Mouse (Mus musculus): ENCODE measurements around the gene Epha3. TPM values are rescaled to one million over a fixed set of nuclear protein-coding genes. Genes with fewer than 3 reads are reported as not detected.

Epha3 gene
- polyA plus RNA-seq (2015; fragmentation: Nextera tagmentation; extraction: Ambion mirVana): 7.8 and 12.4 TPM in 2 replicates

DNA sequence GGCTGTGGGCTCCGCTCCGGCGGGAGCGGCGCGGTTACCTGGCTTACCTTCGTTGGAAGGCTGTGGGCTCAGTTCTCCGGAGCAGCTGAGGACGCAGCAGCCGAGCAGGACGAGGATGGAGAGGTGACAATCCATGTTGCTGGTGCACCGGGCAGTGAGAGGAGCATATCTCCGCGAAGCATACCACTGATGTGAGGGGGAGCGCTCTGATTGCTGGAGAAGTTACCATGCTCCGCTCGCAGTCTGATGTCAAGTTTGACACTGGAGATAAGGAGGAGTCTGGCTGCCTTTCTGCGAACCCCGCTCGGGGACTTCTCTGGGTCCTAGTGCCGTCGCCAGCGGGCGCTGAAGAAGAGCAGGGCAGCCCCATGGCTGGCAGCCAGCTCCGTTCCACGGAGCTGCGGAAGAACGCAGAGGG, at the start of gene Epha3:
TSS of gene Epha3 (minus strand) at position 263 of the 418 bp plus-strand sequence.
- under 1% methylated on average over 28 of the region's 28 CpGs for WGBS
- H3K4me2 ChIP-seq: peak within 1 kb of the TSS; percentile 79
- H3K27me3 ChIP-seq: no peaks in the 10 kb centered on the region
- H3K27ac ChIP-seq: peak within 1 kb of the TSS; percentile 5; the same call in 1 of the 2 replicates
- peak within 1 kb of the TSS; percentile 51 for H3K9ac ChIP-seq
- peak within 1 kb of the TSS; percentile 58 for H3K4me3 ChIP-seq
- H3K36me3 ChIP-seq: no peaks in the 10 kb centered on the region
- peaks cover 9% of the 10 kb centered on the region; the same call in 1 of the 2 replicates for H3K4me1 ChIP-seq (replicated peaks)
- peak; percentile 73 for ATAC-seq (replicated peaks; ENCODE audit: insufficient number of reproducible peaks, insufficient read depth, low FRiP score, low read depth)
- no peaks in the 10 kb centered on the region for H3K9me3 ChIP-seq (replicated peaks)

- ATAC-seq (replicated peaks; ENCODE audit: insufficient number of reproducible peaks, insufficient read depth, low FRiP score, low read depth): no peak
- Histone ChIP-seq H3K36me3 (no peaks in the 10 kb centered on the region), H3K4me2 (peak overlapping the region; percentile 38), H3K4me3 (0 out of 2 replicates have a peak overlapping the region, but pooled peaks have one; percentile 2), H3K4me1 (replicated peaks) (no peaks in the 10 kb centered on the region), H3K9me3 (replicated peaks) (no peaks in the 10 kb centered on the region), H3K27ac (no peak overlapping the region), H3K9ac (no peak overlapping the region), H3K27me3 (no peaks in the 10 kb centered on the region)
- WGBS: 26% methylated on average over 13 of the region's 13 CpGs
Observed at GRCm38 (mm10) chr16:63903425-63903824, 39.5 kb upstream of the Epha3 start.

DNA sequence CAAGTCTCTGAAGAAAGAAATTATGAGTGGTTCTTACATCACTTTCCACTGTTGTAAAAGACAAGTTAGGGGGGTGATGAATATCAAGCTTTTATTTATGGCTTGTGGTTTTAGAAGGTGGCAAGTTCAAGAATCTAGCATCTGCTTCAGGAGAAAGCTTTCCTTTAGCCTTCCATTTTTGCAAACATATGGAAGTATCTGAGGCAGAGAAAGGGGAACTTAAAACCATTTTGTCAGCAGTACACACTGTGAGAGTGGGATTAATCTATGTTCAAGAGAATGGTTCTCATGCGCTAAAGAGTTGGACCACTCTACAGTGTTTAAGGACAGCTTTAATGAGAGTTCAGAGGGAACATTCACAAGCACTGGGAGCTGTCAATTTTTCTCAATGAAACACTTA, 17.2 kb upstream of the Epha3 start:
- Histone ChIP-seq H3K27ac (no peak overlapping the region), H3K9ac (no peak overlapping the region), H3K27me3 (no peaks in the 10 kb centered on the region), H3K4me2 (no peak overlapping the region), H3K4me1 (replicated peaks) (no peaks in the 10 kb centered on the region), H3K36me3 (no peaks in the 10 kb centered on the region), H3K9me3 (replicated peaks) (no peaks in the 10 kb centered on the region), H3K4me3 (no peak overlapping the region)
- no peak for ATAC-seq (replicated peaks; ENCODE audit: insufficient number of reproducible peaks, insufficient read depth, low FRiP score, low read depth)
- WGBS: 95% methylated on average over 1 of the region's 1 CpGs

GRCm38 (mm10) chr16:63872313-63872712, 8.3 kb upstream of the Epha3 start:
- no peak for ATAC-seq (replicated peaks; ENCODE audit: insufficient number of reproducible peaks, insufficient read depth, low FRiP score, low read depth)
- Histone ChIP-seq H3K9me3 (replicated peaks) (no peaks in the 10 kb centered on the region), H3K36me3 (no peaks in the 10 kb centered on the region), H3K27ac (no peak overlapping the region), H3K9ac (no peak overlapping the region), H3K4me2 (no peak overlapping the region), H3K4me3 (no peak overlapping the region), H3K27me3 (no peaks in the 10 kb centered on the region), H3K4me1 (replicated peaks) (0 out of 2 replicates have a peak, but pooled peaks cover 4% of the 10 kb centered on the region)
- 12% methylated on average over 7 of the region's 7 CpGs for WGBS

GRCm38 (mm10) chr16:63864463-63864976, 545 bp upstream of the Epha3 start:
- peak overlapping the region; percentile 79 for H3K4me2 ChIP-seq
- no peaks in the 10 kb centered on the region for H3K9me3 ChIP-seq (replicated peaks)
- 26% methylated on average over 7 of the region's 7 CpGs for WGBS
- peak overlapping the region; percentile 58 for H3K4me3 ChIP-seq
- ATAC-seq (replicated peaks; ENCODE audit: insufficient number of reproducible peaks, insufficient read depth, low FRiP score, low read depth): no peak
- H3K36me3 ChIP-seq: no peaks in the 10 kb centered on the region
- peak overlapping the region; percentile 5; the same call in 1 of the 2 replicates for H3K27ac ChIP-seq
- peaks cover 9% of the 10 kb centered on the region; the same call in 1 of the 2 replicates for H3K4me1 ChIP-seq (replicated peaks)
- peak overlapping the region; percentile 51; the same call in 1 of the 2 replicates for H3K9ac ChIP-seq
- no peaks in the 10 kb centered on the region for H3K27me3 ChIP-seq

- Histone ChIP-seq H3K4me3 (peak overlapping the region; percentile 58), H3K9me3 (replicated peaks) (no peaks in the 10 kb centered on the region), H3K27me3 (no peaks in the 10 kb centered on the region), H3K4me2 (peak overlapping the region; percentile 79), H3K4me1 (replicated peaks) (peaks cover 9% of the 10 kb centered on the region; the same call in 1 of the 2 replicates), H3K27ac (no peak overlapping the region), H3K36me3 (no peaks in the 10 kb centered on the region), H3K9ac (peak overlapping the region; percentile 40; the same call in 1 of the 2 replicates)
- WGBS: 5% methylated on average over 12 of the region's 12 CpGs
- ATAC-seq (replicated peaks; ENCODE audit: insufficient number of reproducible peaks, insufficient read depth, low FRiP score, low read depth): no peak
Observed at GRCm38 (mm10) chr16:63863181-63863580, 794 bp downstream of the Epha3 start.

DNA sequence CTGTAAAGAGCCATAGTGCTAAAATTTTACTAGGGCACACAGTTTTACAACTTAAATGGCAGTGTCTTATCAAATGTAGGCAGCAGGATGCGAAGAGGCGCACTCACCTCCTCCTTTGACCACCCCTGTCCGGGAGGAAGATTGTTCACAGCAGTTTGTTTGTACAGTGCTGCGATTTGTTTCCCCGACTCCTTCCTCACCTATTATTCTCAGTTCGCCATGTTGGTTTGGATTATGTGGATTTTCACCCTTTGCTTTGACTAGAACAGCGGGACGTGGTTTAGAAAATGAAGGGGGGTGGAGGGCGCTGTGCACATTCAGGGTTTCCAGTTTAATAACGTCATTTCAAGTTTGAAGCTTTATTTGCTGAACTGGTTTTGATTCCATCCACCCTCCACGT, 6.4 kb downstream of the Epha3 start:
- Histone ChIP-seq H3K4me1 (replicated peaks) (peaks cover 4% of the 10 kb centered on the region; the same call in 1 of the 2 replicates), H3K36me3 (no peaks in the 10 kb centered on the region), H3K9me3 (replicated peaks) (no peaks in the 10 kb centered on the region), H3K4me2 (peak overlapping the region; percentile 81), H3K27ac (peak overlapping the region; percentile 89), H3K9ac (peak overlapping the region; percentile 79), H3K4me3 (peak overlapping the region; percentile 80), H3K27me3 (no peaks in the 10 kb centered on the region)
- ATAC-seq (replicated peaks; ENCODE audit: insufficient number of reproducible peaks, insufficient read depth, low FRiP score, low read depth): 0 out of 2 replicates have a peak, but pooled peaks have one; percentile 31
- WGBS: 3% methylated on average over 11 of the region's 11 CpGs

DNA sequence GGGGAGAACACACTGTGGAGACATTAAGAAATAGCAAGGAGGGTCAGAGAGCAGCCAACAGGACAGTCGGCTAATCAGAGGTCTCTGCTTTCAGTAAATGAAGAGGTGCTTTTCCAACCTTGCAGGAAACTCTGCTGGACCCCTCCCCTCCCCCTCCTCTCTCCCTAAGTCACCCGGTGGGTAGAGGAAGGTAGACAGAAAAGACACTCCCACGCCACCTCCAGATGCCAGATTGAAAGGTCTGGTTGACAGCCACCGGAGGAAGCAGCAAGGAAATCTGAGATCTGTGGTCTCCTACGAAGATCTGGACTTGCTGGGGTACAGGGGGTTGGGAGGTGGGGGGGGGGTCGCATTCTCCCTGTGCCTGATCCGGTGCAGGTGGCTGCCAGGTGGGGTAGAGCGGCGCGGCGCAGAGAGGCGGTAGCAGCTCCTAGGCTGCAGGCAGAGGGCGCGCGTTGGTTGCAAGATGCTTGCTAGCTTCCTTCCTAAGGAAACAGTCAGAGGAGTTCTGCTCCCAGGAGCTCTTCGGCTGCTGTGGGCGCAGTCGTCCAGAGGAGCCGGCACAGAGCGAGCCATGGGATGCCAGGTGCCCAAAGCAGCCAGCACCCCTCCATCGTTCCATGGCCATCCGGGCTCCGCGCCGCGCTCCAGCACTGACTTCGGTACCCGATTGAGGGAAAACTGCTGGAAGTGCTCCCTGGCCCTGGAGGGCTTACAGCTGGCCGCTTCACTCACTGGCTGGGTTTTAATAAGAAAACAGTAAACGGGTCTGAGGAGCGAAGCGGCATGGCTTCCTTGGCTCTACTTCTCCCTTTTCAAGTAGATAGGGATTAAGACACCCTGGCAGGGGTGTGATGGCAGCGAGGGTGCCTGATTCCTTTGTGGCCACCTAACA, 7.1 kb downstream of the Epha3 start:
- H3K4me3 ChIP-seq: peak overlapping the region; percentile 80
- peak overlapping the region; percentile 81 for H3K4me2 ChIP-seq
- H3K27ac ChIP-seq: peak overlapping the region; percentile 89
- no peaks in the 10 kb centered on the region for H3K9me3 ChIP-seq (replicated peaks)
- no peaks in the 10 kb centered on the region for H3K27me3 ChIP-seq
- ATAC-seq (replicated peaks; ENCODE audit: insufficient number of reproducible peaks, insufficient read depth, low FRiP score, low read depth): peak; percentile 89
- H3K36me3 ChIP-seq: no peaks in the 10 kb centered on the region
- WGBS: 3% methylated on average over 33 of the region's 33 CpGs
- H3K4me1 ChIP-seq (replicated peaks): peaks cover 4% of the 10 kb centered on the region; the same call in 1 of the 2 replicates
- H3K9ac ChIP-seq: peak overlapping the region; percentile 79

DNA sequence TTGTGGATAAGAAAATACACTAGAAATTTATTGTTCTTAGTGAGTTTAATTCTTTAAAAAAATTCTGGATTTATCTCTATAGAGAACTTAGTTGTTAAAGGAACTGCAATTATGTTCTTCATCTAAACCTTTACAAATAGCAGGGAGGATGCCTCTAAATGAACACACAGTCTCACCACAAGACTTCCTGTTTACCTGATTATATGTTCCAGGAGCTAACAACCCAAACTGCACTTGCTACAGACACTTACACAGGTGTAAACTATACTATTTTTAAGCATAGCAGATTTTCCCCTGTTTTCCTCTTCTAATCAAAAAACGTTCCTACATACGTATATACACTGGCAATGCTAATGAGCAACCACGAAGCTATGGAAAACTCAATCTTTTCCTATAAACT, 13.7 kb downstream of the Epha3 start:
- WGBS: 85% methylated on average over 3 of the region's 3 CpGs
- Histone ChIP-seq H3K4me2 (no peak overlapping the region), H3K9ac (no peak overlapping the region), H3K27ac (no peak overlapping the region), H3K36me3 (no peaks in the 10 kb centered on the region), H3K4me1 (replicated peaks) (no peaks in the 10 kb centered on the region), H3K9me3 (replicated peaks) (no peaks in the 10 kb centered on the region), H3K27me3 (no peaks in the 10 kb centered on the region), H3K4me3 (no peak overlapping the region)
- ATAC-seq (replicated peaks; ENCODE audit: insufficient number of reproducible peaks, insufficient read depth, low FRiP score, low read depth): no peak

GRCm38 (mm10) chr16:63842911-63843310, 21.1 kb downstream of the Epha3 start:
- no peaks in the 10 kb centered on the region for H3K4me1 ChIP-seq (replicated peaks)
- no peaks in the 10 kb centered on the region for H3K9me3 ChIP-seq (replicated peaks)
- H3K9ac ChIP-seq: no peak overlapping the region
- H3K27me3 ChIP-seq: no peaks in the 10 kb centered on the region
- no peaks in the 10 kb centered on the region for H3K36me3 ChIP-seq
- no peak for ATAC-seq (replicated peaks; ENCODE audit: insufficient number of reproducible peaks, insufficient read depth, low FRiP score, low read depth)
- no peak overlapping the region for H3K27ac ChIP-seq
- no peak overlapping the region for H3K4me3 ChIP-seq
- 37% methylated on average over 2 of the region's 2 CpGs for WGBS
- no peak overlapping the region for H3K4me2 ChIP-seq

GRCm38 (mm10) chr16:63837466-63837865, 26.5 kb downstream of the Epha3 start:
- ATAC-seq (replicated peaks; ENCODE audit: insufficient number of reproducible peaks, insufficient read depth, low FRiP score, low read depth): no peak
- H3K4me2 ChIP-seq: no peak overlapping the region
- no peak overlapping the region for H3K4me3 ChIP-seq
- no peak overlapping the region for H3K27ac ChIP-seq
- H3K9ac ChIP-seq: no peak overlapping the region
- H3K4me1 ChIP-seq (replicated peaks): no peaks in the 10 kb centered on the region
- H3K36me3 ChIP-seq: no peaks in the 10 kb centered on the region
- H3K27me3 ChIP-seq: no peaks in the 10 kb centered on the region
- H3K9me3 ChIP-seq (replicated peaks): no peaks in the 10 kb centered on the region
